Mouse (Mus musculus) heart, embryonic 14.5 days (tissue): Measurements from ENCODE around the gene Olfr1509. TPM values are rescaled to one million over a fixed set of nuclear protein-coding genes. Genes with fewer than 3 reads are reported as not detected.

Experiments used
- ATAC-seq: fragments of 200-750 bp; cut with Nextera tagmentation; 2 replicates; pipeline ENCODE4 v1.8.0; 2017; ENCODE audit warnings: low read depth, moderate TSS enrichment; ENCODE audit not compliant: insufficient number of reproducible peaks, insufficient read depth, low FRiP score
- H3K27ac ChIP-seq, 2 experiments: fragments of 200-500 bp in 1 of 2; fragments of 300-500 bp in 1 of 2; sonication (generic) in 1 of 2; replicated peaks in 1 of 2; 2 replicates each; pipeline ENCODE4 v1.5.1; 2012 to 2014; ENCODE audit warnings: low read depth in 2 of 2, low read length in 2 of 2, control low read depth in 1 of 2, mild to moderate bottlenecking in 1 of 2, mixed read lengths in 1 of 2; ENCODE audit not compliant: control insufficient read depth in 1 of 2, insufficient read depth in 1 of 2
- H3K27me3 ChIP-seq: fragments of 300-500 bp; sonication (generic); 2 replicates; pipeline ENCODE4 v1.6.1; 2014; ENCODE audit warnings: mild to moderate bottlenecking, low read length, control low read depth; ENCODE audit not compliant: control insufficient read depth, insufficient read depth
- H3K36me3 ChIP-seq: fragments of 300-500 bp; sonication (generic); 2 replicates; pipeline ENCODE4 v1.6.1; 2014; ENCODE audit warnings: mild to moderate bottlenecking, control low read depth, low read length, mixed read lengths; ENCODE audit not compliant: control insufficient read depth, insufficient read depth
- H3K4me1 ChIP-seq, 2 experiments: fragments of 200-500 bp in 1 of 2; fragments of 300-500 bp in 1 of 2; sonication (generic) in 1 of 2; 2 replicates each; pipeline ENCODE4 v1.6.1; 2012 to 2014; ENCODE audit warnings: low read length in 2 of 2, control low read depth in 1 of 2, mixed read lengths in 1 of 2; ENCODE audit not compliant: control insufficient read depth in 2 of 2, insufficient read depth in 2 of 2
- H3K4me2 ChIP-seq: fragments of 300-500 bp; sonication (generic); 2 replicates; pipeline ENCODE4 v1.6.1; 2014; ENCODE audit warnings: mild to moderate bottlenecking, low read length
- H3K4me3 ChIP-seq, 2 experiments: fragments of 200-500 bp in 1 of 2; fragments of 300-500 bp in 1 of 2; sonication (generic) in 1 of 2; 2 replicates each; pipeline ENCODE4 v1.5.1; 2012 to 2014; ENCODE audit warnings: low read length in 2 of 2, mild to moderate bottlenecking in 2 of 2, control low read depth in 1 of 2, low read depth in 1 of 2, moderate library complexity in 1 of 2; ENCODE audit not compliant: control insufficient read depth in 1 of 2, insufficient read depth in 1 of 2
- H3K9ac ChIP-seq: fragments of 300-500 bp; sonication (generic); 2 replicates; pipeline ENCODE4 v1.6.1; 2014; ENCODE audit warnings: mild to moderate bottlenecking, low read length
- H3K9me3 ChIP-seq: fragments of 300-500 bp; sonication (generic); 2 replicates; pipeline ENCODE4 v1.6.1; 2016; ENCODE audit warnings: low read length, control low read depth; ENCODE audit not compliant: control insufficient read depth
- WGBS: fragments of 180-500 bp; shearing (Covaris S2); extraction: QIAGEN DNeasy Blood & Tissue Kit; methylation state at CpG from one replicate; pipeline ENCODE4 v1.1.7; 2014; 5-methylcytosine and 5-hydroxymethylcytosine counted together
- polyA plus RNA-seq: library from polyadenylated mRNA; unstranded; fragments of >200 nt; fragmentation: Nextera tagmentation; extraction: Ambion mirVana; gene quantifications from 2 replicates; pipeline ENCODE4 v1.2.1, GENCODE M21; 2014

The Olfr1509 gene
- polyA plus RNA-seq, 1 experiment from 2014 or later: not detected

DNA sequence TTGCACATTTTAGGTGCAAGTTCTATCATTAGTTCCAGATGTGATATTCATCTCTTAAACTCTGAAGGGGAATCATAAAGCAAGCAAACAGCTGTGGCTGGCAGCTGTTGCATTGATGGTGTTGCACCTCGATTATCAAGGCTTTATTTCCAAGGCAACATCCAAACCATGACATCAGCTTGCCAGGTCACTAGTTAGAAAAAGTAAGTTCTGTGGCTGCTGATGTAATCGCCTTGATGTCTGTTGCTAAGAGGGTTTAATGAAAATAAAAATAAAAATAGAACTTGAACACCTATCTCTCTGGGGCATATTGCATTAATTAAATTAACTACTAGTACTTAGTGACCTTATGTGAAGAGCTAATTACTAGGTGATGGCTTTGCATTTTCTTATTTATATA is 24.6 kb downstream of the Olfr1509 start, which contains the start of gene Olfr1508:
TSS of gene Olfr1508 (minus strand) at position 101 of the 400 bp plus-strand sequence.
- no peak within 1 kb of the TSS for H3K9ac ChIP-seq
- no peak for ATAC-seq
- no peak within 1 kb of the TSS for H3K4me3 ChIP-seq
- 61% methylated on average over 2 of the region's 2 CpGs for WGBS
- no peaks in the 10 kb centered on the region for H3K36me3 ChIP-seq
- H3K27me3 ChIP-seq: no peaks in the 10 kb centered on the region
- no peaks in the 10 kb centered on the region for H3K4me1 ChIP-seq
- no peak within 1 kb of the TSS for H3K27ac ChIP-seq
- no peak within 1 kb of the TSS for H3K4me2 ChIP-seq
- H3K9me3 ChIP-seq: no peaks in the 10 kb centered on the region

DNA sequence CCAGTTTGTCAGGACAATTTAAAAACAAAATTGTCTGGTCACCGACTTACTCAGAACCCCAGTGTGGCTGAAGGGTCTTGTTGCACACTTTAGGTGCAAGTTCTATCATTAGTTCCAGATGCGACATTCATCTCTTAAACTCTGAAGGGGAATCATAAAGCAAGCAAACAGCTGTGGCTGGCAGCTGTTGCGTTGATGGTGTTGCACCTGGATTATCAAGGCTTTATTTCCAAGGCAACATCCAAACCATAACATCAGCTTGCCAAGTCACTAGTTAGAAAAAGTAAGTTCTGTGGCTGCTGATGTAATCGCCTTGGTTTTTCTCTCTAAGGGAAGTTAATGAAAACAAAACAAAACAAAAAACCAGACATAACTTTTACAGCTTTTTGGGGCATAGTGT is 52.7 kb downstream of the Olfr1509 start, which contains the start of gene Olfr1507:
TSS of gene Olfr1507 (minus strand) at position 234 of the 400 bp plus-strand sequence.
- Histone ChIP-seq H3K4me3 (no peak within 1 kb of the TSS), H3K4me2 (no peak within 1 kb of the TSS), H3K4me1 (no peaks in the 10 kb centered on the region), H3K9ac (no peak within 1 kb of the TSS), H3K9me3 (no peaks in the 10 kb centered on the region), H3K36me3 (no peaks in the 10 kb centered on the region), H3K27me3 (no peaks in the 10 kb centered on the region), H3K27ac (no peak within 1 kb of the TSS)
- WGBS: 76% methylated on average over 4 of the region's 4 CpGs
- ATAC-seq: no peak

Other genes starting within 250 kb of the Olfr1509 start
- gene Supt16, start 245.6 kb upstream of the Olfr1509 start, polyA plus RNA-seq: 30.2 and 36.6 TPM in 2 replicates
- 28.2 and 30.3 TPM in 2 replicates for gene Chd8, start 185.2 kb upstream of the Olfr1509 start, polyA plus RNA-seq
- gene Tox4, start 163.8 kb upstream of the Olfr1509 start, polyA plus RNA-seq: 39.2 and 39.7 TPM in 2 replicates
- 16.4 and 16.8 TPM in 2 replicates for gene Rab2b, start 163.4 kb upstream of the Olfr1509 start, polyA plus RNA-seq
- gene Mettl3, start 137.9 kb upstream of the Olfr1509 start, polyA plus RNA-seq: 20.5 and 24.1 TPM in 2 replicates
- gene Sall2, start 114.2 kb upstream of the Olfr1509 start, polyA plus RNA-seq: 6.0 and 6.2 TPM in 2 replicates
- gene Olfr1513, start 86.6 kb upstream of the Olfr1509 start, polyA plus RNA-seq: not detected in 2 replicates
- gene Olfr1512, start 63.8 kb upstream of the Olfr1509 start, polyA plus RNA-seq: not detected in 2 replicates
- gene Olfr1511, start 45.6 kb upstream of the Olfr1509 start, polyA plus RNA-seq: not detected in 2 replicates
- not detected in 2 replicates for gene Olfr1510, start 28.6 kb upstream of the Olfr1509 start, polyA plus RNA-seq
- gene Olfr1508, start 24.5 kb downstream of the Olfr1509 start, polyA plus RNA-seq: not detected in 2 replicates
- not detected in 2 replicates for gene Olfr1507, start 52.8 kb downstream of the Olfr1509 start, polyA plus RNA-seq